12 mouse cellular contexts compared by ENCODE assay signal in genomic region chr2:135035640-135036260, GRCm38 (mm10).
DNase-seq lines count a peak whose midpoint lies in the region; ATAC-seq and TF ChIP-seq lines count a peak whose summit lies in the region.
"Had no signal": no experiment of that assay in that cellular context is flagged by ENCODE, and none has a peak within 500 bp of the region (broad histone marks: within the 10 kb centered on the region; RNA-seq: fewer than 3 reads in every experiment).

No protein-coding gene starts in this region.

- H3K27ac ChIP-seq in layer of hippocampus, adult 2 months, result peak overlapping the region; percentile 24; the same call in 1 of the 2 replicates
- no peak overlapping the region for H3K27ac ChIP-seq in embryonic facial prominence, embryonic 14.5 days (replicated peaks; ENCODE audit: low read depth, low read length)
- H3K27ac ChIP-seq: kidney, embryonic 15.5 days had no signal

- H3K36me3 ChIP-seq in embryonic facial prominence, embryonic 14.5 days (ENCODE audit: control insufficient read depth, insufficient read depth, low read length), result no peaks in the 10 kb centered on the region
- H3K36me3 ChIP-seq: kidney, embryonic 15.5 days had no signal

- H3K9me3 ChIP-seq in embryonic facial prominence, embryonic 14.5 days (ENCODE audit: control insufficient read depth, low read length), result no peaks in the 10 kb centered on the region
- H3K9me3 ChIP-seq: kidney, embryonic 15.5 days had no signal

- no peak for DNase-seq in layer of hippocampus, adult 2 months (ENCODE audit: low spot score in 2 of 2)
- no peak for DNase-seq in layer of hippocampus, adult 11-12 months (ENCODE audit: low spot score)
- DNase-seq in embryonic facial prominence, embryonic 14.5 days (ENCODE audit: low spot score), result peak; percentile 32
- peak; percentile 83 for DNase-seq in hindlimb bud, embryonic 11.5 days (ENCODE audit: extremely low spot score, low read depth, low spot score)
- no peak for DNase-seq in right cerebral cortex, postnatal 14 days
- no peak for DNase-seq in gastrocnemius, postnatal 25 days
- DNase-seq: left cerebral cortex, postnatal 4 days; midbrain, embryonic 14.5 days; spleen, adult 18-20 months had no signal

- no peak overlapping the region for H3K4me2 ChIP-seq in embryonic facial prominence, embryonic 14.5 days (ENCODE audit: low read depth, low read length)
- H3K4me2 ChIP-seq: kidney, embryonic 15.5 days had no signal

- H3K4me3 ChIP-seq in layer of hippocampus, adult 2 months, result no peak overlapping the region
- H3K4me3 ChIP-seq in embryonic facial prominence, embryonic 14.5 days (ENCODE audit: low read depth, low read length), result no peak overlapping the region
- H3K4me3 ChIP-seq: kidney, embryonic 15.5 days had no signal

- TF ChIP-seq CTCF in layer of hippocampus, adult 2 months (conservative IDR thresholded peaks at IDR 0.05), result no peak

- H3K9ac ChIP-seq in embryonic facial prominence, embryonic 14.5 days (ENCODE audit: low read depth, low read length), result no peak overlapping the region
- H3K9ac ChIP-seq: kidney, embryonic 15.5 days had no signal

- peaks cover 5% of the 10 kb centered on the region; the same call in 1 of the 2 replicates for H3K4me1 ChIP-seq in embryonic facial prominence, embryonic 14.5 days (ENCODE audit: control insufficient read depth, insufficient read depth, low read length)

- no peak for ATAC-seq in embryonic facial prominence, embryonic 14.5 days (ENCODE audit: low read depth)
- ATAC-seq in megakaryocyte progenitor cell, adult 5-6 weeks (replicated peaks; ENCODE audit: poor library complexity), result peak; percentile 87
- ATAC-seq: activated CD4-positive, CD25-positive, alpha-beta regulatory T cell, adult 4 months had no signal

- WGBS in embryonic facial prominence, embryonic 14.5 days, result 12% methylated on average over 4 of the region's 4 CpGs

- H3K27me3 ChIP-seq in embryonic facial prominence, embryonic 14.5 days (replicated peaks; ENCODE audit: control insufficient read depth, insufficient read depth, low read length), result no peaks in the 10 kb centered on the region
- H3K27me3 ChIP-seq: kidney, embryonic 15.5 days had no signal

Comparison
In these comparisons a context has a peak if more than half of its experiments do, and no peak if none do; other contexts are left out.
1. DNase-seq: peak in embryonic facial prominence, embryonic 14.5 days (single experiment) and hindlimb bud, embryonic 11.5 days (single experiment); none in layer of hippocampus, adult 2 months (0 of 2), layer of hippocampus, adult 11-12 months (single experiment), right cerebral cortex, postnatal 14 days (single experiment) and gastrocnemius, postnatal 25 days (single experiment).